Mouse (Mus musculus) liver, embryonic 12.5 days (tissue): ENCODE results near the gene Ylpm1. TPM values are rescaled to one million over a fixed set of nuclear protein-coding genes. Genes with fewer than 3 reads are reported as not detected.
A peak's percentile ranks its signal among the peaks of the same experiment; 100 is the strongest.

Source experiments
- ATAC-seq: fragments of 200-750 bp; cut with Nextera tagmentation; 2 replicates; pipeline ENCODE4 v1.8.0; 2017; ENCODE audit warnings: moderate number of reproducible peaks, mild to moderate bottlenecking, moderate library complexity
- H3K27ac ChIP-seq: fragments of 300-500 bp; sonication (generic); 2 replicates; pipeline ENCODE4 v1.5.1; 2016; ENCODE audit warnings: mild to moderate bottlenecking
- H3K27me3 ChIP-seq: fragments of 300-500 bp; sonication (generic); replicated peaks from 2 replicates; pipeline ENCODE4 v1.6.1; 2016; ENCODE audit warnings: mild to moderate bottlenecking, moderate library complexity
- H3K36me3 ChIP-seq: fragments of 300-500 bp; sonication (generic); 2 replicates; pipeline ENCODE4 v1.6.1; 2016; ENCODE audit warnings: mild to moderate bottlenecking, moderate library complexity
- H3K4me1 ChIP-seq: fragments of 300-500 bp; sonication (generic); 2 replicates; pipeline ENCODE4 v1.6.1; 2016
- H3K4me2 ChIP-seq: fragments of 300-500 bp; sonication (generic); 2 replicates; pipeline ENCODE4 v1.6.1; 2016; ENCODE audit warnings: mild to moderate bottlenecking, moderate library complexity
- H3K4me3 ChIP-seq: fragments of 300-500 bp; sonication (generic); 2 replicates; pipeline ENCODE4 v1.5.1; 2016; ENCODE audit warnings: mild to moderate bottlenecking, moderate library complexity
- H3K9ac ChIP-seq: fragments of 300-500 bp; sonication (generic); 2 replicates; pipeline ENCODE4 v1.6.1; 2016; ENCODE audit warnings: mild to moderate bottlenecking, moderate library complexity
- H3K9me3 ChIP-seq: fragments of 300-500 bp; sonication (generic); replicated peaks from 2 replicates; pipeline ENCODE4 v1.6.1; 2016; ENCODE audit warnings: mild to moderate bottlenecking, moderate library complexity
- WGBS: fragments of 180-500 bp; shearing (Covaris S2); methylation state at CpG from one replicate; pipeline ENCODE4 v1.1.7; 2016; ENCODE audit not compliant: insufficient replicate concordance; 5-methylcytosine and 5-hydroxymethylcytosine counted together
- polyA plus RNA-seq: library from polyadenylated mRNA; unstranded; fragments of >200 nt; fragmentation: Nextera tagmentation; extraction: Ambion mirVana; gene quantifications from 2 replicates; pipeline ENCODE4 v1.2.1, GENCODE M21; 2016

Ylpm1 gene
- 12.4 and 13.7 TPM in 2 replicates for polyA plus RNA-seq

GRCm38 (mm10) chr12:84996083-84996496, at the start of gene Ylpm1:
TSS of gene Ylpm1 (plus strand) at chr12:84996321.
- H3K9me3 ChIP-seq = no peaks in the 10 kb centered on the region; the same call in 1 of the 2 replicates
- H3K9ac ChIP-seq = peak within 1 kb of the TSS; percentile 92
- peaks cover 6% of the 10 kb centered on the region; the same call in 1 of the 2 replicates for H3K27me3 ChIP-seq
- H3K27ac ChIP-seq = peak within 1 kb of the TSS; percentile 88
- H3K4me3 ChIP-seq = peak within 1 kb of the TSS; percentile 87
- ATAC-seq = peak; percentile 97
- 0 out of 2 replicates have a peak, but pooled peaks cover 7% of the 10 kb centered on the region for H3K36me3 ChIP-seq
- peaks cover 58% of the 10 kb centered on the region for H3K4me1 ChIP-seq
- peak within 1 kb of the TSS; percentile 90 for H3K4me2 ChIP-seq
- WGBS = under 1% methylated on average over 45 of the region's 45 CpGs

- no peak overlapping the region for H3K9ac ChIP-seq
- no peak for ATAC-seq
- peaks cover 80% of the 10 kb centered on the region for H3K36me3 ChIP-seq
Measured at GRCm38 (mm10) chr12:84947894-84948583, 48.1 kb upstream of the Ylpm1 start.

DNA sequence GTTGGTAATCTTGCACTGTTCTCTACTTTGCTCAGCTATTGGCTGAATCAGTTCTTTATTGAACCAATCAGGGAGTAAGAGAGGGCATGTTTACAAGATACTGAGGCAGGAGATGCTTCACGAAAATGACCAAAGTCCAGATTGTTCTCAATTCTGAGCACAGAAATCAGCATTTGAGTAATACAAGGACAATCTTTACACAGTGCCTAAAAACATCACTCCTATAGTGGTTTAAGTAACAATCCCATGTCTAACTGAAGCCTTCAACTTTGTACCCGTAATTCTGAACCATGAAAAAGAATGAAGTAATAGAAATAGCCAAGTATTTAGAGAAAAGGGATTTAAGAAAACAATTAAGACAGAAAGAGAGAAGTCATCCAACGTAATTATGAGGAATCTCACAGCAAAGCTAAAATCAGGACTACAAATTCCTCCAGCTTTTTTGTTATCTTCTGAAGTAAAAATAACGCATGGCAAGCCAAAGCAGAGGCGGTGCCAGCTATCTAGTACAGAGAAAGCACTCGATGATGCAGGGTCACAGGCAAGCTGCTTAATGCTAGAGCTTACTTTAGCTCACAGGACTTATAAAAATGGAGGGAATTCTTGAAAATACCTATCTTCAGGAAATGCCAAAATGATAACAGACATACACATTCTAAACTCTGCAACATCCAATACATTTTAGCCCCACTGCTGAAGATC, 47.4 kb upstream of the Ylpm1 start:
- Histone ChIP-seq H3K27ac (no peak overlapping the region), H3K27me3 (no peaks in the 10 kb centered on the region), H3K9ac (no peak overlapping the region), H3K36me3 (peaks cover 78% of the 10 kb centered on the region), H3K4me1 (peaks cover 21% of the 10 kb centered on the region), H3K4me2 (no peak overlapping the region), H3K9me3 (no peaks in the 10 kb centered on the region), H3K4me3 (no peak overlapping the region)
- WGBS = 78% methylated on average over 6 of the region's 6 CpGs
- no peak for ATAC-seq

More at GRCm38 (mm10) chr12:84947894-84948583, 48.1 kb upstream of the Ylpm1 start:
- 57% methylated on average over 2 of the region's 2 CpGs for WGBS
- Histone ChIP-seq H3K4me1 (peaks cover 28% of the 10 kb centered on the region), H3K4me2 (no peak overlapping the region), H3K27ac (no peak overlapping the region), H3K9me3 (no peaks in the 10 kb centered on the region), H3K4me3 (no peak overlapping the region), H3K27me3 (no peaks in the 10 kb centered on the region)

- no peak overlapping the region for H3K4me3 ChIP-seq
- peaks cover 69% of the 10 kb centered on the region for H3K36me3 ChIP-seq
- H3K27ac ChIP-seq = no peak overlapping the region
- no peak overlapping the region for H3K4me2 ChIP-seq
- H3K27me3 ChIP-seq = no peaks in the 10 kb centered on the region
- no peak for ATAC-seq
- no peak overlapping the region for H3K9ac ChIP-seq
- no peaks in the 10 kb centered on the region for H3K9me3 ChIP-seq
- peaks cover 1% of the 10 kb centered on the region for H3K4me1 ChIP-seq
- 81% methylated on average over 6 of the region's 6 CpGs for WGBS
Measured at GRCm38 (mm10) chr12:84950763-84951162, 45.4 kb upstream of the Ylpm1 start.

- ATAC-seq = no peak
- Histone ChIP-seq H3K27ac (no peak overlapping the region), H3K4me3 (no peak overlapping the region), H3K4me1 (no peaks in the 10 kb centered on the region), H3K9ac (no peak overlapping the region), H3K36me3 (peaks cover 71% of the 10 kb centered on the region), H3K27me3 (no peaks in the 10 kb centered on the region), H3K4me2 (no peak overlapping the region), H3K9me3 (no peaks in the 10 kb centered on the region)
- 81% methylated on average over 8 of the region's 8 CpGs for WGBS
Measured at GRCm38 (mm10) chr12:84951531-84951930, 44.6 kb upstream of the Ylpm1 start.

GRCm38 (mm10) chr12:84952351-84952750, 43.8 kb upstream of the Ylpm1 start:
- no peak for ATAC-seq
- no peak overlapping the region for H3K4me2 ChIP-seq
- H3K27me3 ChIP-seq = no peaks in the 10 kb centered on the region
- no peaks in the 10 kb centered on the region for H3K4me1 ChIP-seq
- no peak overlapping the region for H3K4me3 ChIP-seq
- no peak overlapping the region for H3K9ac ChIP-seq
- peaks cover 63% of the 10 kb centered on the region for H3K36me3 ChIP-seq
- H3K27ac ChIP-seq = no peak overlapping the region
- 72% methylated on average over 1 of the region's 1 CpGs for WGBS
- H3K9me3 ChIP-seq = no peaks in the 10 kb centered on the region

GRCm38 (mm10) chr12:84956317-84956716, 39.8 kb upstream of the Ylpm1 start:
- no peak for ATAC-seq

GRCm38 (mm10) chr12:84958794-84959356, 37.2 kb upstream of the Ylpm1 start:
- WGBS = 60% methylated on average over 1 of the region's 1 CpGs
- H3K27ac ChIP-seq = no peak overlapping the region

More at GRCm38 (mm10) chr12:84956317-84956716, 39.8 kb upstream of the Ylpm1 start:
- Histone ChIP-seq H3K9me3 (no peaks in the 10 kb centered on the region), H3K27ac (no peak overlapping the region), H3K4me3 (no peak overlapping the region), H3K9ac (no peak overlapping the region), H3K4me1 (peaks cover 6% of the 10 kb centered on the region; the same call in 1 of the 2 replicates), H3K36me3 (peaks cover 45% of the 10 kb centered on the region), H3K4me2 (no peak overlapping the region), H3K27me3 (no peaks in the 10 kb centered on the region)
- WGBS = 89% methylated on average over 3 of the region's 3 CpGs

GRCm38 (mm10) chr12:84962606-84963005, 33.5 kb upstream of the Ylpm1 start:
- Histone ChIP-seq H3K27ac (peak overlapping the region; percentile 96), H3K9ac (peak overlapping the region; percentile 67), H3K4me2 (peak overlapping the region; percentile 61), H3K9me3 (no peaks in the 10 kb centered on the region), H3K27me3 (no peaks in the 10 kb centered on the region), H3K36me3 (peaks cover 52% of the 10 kb centered on the region), H3K4me1 (peaks cover 58% of the 10 kb centered on the region), H3K4me3 (peak overlapping the region; percentile 35)
- ATAC-seq = peak; percentile 99
- 20% methylated on average over 7 of the region's 7 CpGs for WGBS

More at GRCm38 (mm10) chr12:84958794-84959356, 37.2 kb upstream of the Ylpm1 start:
- H3K36me3 ChIP-seq = peaks cover 49% of the 10 kb centered on the region
- no peaks in the 10 kb centered on the region for H3K9me3 ChIP-seq
- no peak overlapping the region for H3K4me2 ChIP-seq
- no peak for ATAC-seq
- H3K27me3 ChIP-seq = no peaks in the 10 kb centered on the region
- no peak overlapping the region for H3K9ac ChIP-seq
- H3K4me3 ChIP-seq = no peak overlapping the region
- H3K4me1 ChIP-seq = peaks cover 29% of the 10 kb centered on the region

DNA sequence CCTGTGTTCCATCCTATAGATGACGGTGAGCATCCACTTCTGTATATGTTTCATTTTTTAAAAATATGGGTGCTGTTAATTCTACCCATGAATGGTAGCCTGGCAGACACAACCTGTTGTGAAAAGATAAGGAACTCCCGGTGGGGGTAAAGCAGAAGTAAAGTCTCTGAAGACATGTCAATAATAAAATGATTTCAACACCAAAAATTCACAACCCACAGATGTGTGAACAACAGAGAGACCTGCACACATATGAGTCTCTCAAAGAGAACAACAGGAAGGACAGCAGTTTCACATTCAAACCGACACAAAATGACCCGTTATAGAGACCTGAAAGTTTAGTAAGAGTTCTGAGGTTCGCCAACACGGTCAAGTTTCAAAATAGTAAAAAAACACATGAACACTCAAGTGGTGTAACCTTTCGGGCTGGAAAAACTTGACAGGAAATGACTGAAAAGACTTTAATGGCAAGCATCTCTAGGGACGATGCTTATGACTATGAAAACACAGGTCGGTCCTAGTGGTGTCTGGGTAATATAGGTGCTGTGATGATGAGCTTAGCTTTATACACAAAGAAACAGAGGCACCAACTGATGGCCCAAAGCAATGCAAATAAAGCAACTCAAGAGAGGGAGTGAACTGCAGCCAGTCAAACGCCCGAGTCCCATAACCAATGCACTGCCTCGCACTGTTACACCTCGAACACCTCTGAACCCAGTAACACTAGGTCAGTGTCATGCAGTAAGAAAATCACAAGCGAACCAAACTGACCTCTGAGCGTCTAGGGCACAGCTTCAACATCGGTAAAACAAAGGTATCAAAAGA, 27.1 kb upstream of the Ylpm1 start:
- H3K27ac ChIP-seq = peak overlapping the region; percentile 88
- H3K4me1 ChIP-seq = peaks cover 53% of the 10 kb centered on the region
- H3K36me3 ChIP-seq = peaks cover 32% of the 10 kb centered on the region
- WGBS = 42% methylated on average over 16 of the region's 16 CpGs
- no peaks in the 10 kb centered on the region for H3K27me3 ChIP-seq
- peak overlapping the region; percentile 90 for H3K4me3 ChIP-seq
- peak overlapping the region; percentile 79 for H3K4me2 ChIP-seq
- peak overlapping the region; percentile 90 for H3K9ac ChIP-seq
- no peaks in the 10 kb centered on the region for H3K9me3 ChIP-seq
- peak; percentile 74 for ATAC-seq

DNA sequence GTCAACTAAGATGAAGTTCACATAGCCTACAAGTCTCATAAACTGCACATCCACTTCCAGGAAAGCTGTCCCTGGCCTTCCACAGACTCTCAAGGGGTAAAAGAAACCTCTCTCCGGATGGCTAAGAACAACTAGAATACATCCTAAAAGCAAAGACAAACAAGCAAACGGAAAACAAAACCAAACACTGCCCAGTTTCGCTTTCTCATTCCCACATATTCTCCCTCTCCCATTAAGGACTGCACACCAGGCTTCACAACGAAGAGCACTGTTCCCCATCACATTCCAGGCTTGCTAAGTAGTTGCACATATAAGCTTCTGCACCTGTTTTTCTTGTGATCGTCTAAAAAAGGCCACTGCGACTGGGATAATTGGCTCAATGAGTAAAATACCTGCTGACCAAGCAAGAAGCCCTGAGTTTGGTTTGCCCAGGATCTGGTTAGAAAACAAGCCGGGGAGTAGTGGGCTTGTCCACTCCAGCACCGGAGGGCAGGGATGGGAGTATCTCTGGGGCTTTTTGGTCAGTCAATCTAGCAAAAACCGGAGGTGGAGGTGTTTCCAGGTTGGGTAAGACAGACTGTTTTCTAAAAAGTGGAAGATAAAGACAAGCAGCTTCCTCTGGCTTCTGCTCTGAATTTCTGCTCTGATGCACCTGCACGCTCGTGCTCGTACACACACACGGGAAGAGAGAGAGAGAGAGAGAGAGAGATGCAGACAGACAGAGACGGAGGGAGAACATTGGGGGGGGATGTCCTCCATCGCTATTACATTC, 26.3 kb upstream of the Ylpm1 start:
- H3K27me3 ChIP-seq = no peaks in the 10 kb centered on the region
- H3K4me1 ChIP-seq = peaks cover 45% of the 10 kb centered on the region
- H3K4me2 ChIP-seq = peak overlapping the region; percentile 79
- ATAC-seq = 0 out of 2 replicates have a peak, but pooled peaks have one; percentile 3
- no peaks in the 10 kb centered on the region for H3K9me3 ChIP-seq
- 12% methylated on average over 15 of the region's 15 CpGs for WGBS
- H3K36me3 ChIP-seq = peaks cover 32% of the 10 kb centered on the region
- H3K9ac ChIP-seq = peak overlapping the region; percentile 90
- peak overlapping the region; percentile 90 for H3K4me3 ChIP-seq
- H3K27ac ChIP-seq = peak overlapping the region; percentile 88
